Mouse (Mus musculus): ENCODE measurements at regions not wholly inside any gene's neighbourhood (a gene's known extent, or its start where the extent isn't known, plus 50 kb on each side); places are given as distances from the start of the nearest gene placed in this dataset.

DNA sequence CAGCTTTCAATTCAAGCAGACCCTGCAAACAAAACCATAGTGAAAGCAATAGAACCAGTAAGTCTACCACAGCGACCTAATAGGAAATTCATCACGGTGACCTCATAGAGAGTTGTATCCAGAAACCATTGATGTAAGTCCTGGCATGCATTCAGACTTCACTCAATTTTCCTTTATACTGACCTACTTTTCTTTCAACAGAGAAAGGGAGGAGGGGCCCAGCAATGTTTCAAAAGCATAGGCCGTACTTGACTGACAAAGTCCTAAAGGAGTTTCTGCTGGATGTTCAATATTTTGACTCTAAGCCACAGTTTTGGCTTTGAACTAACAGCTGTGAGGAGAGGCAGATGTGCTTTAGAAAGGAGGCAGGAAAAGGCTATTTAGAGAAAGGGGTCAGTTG lies 88.4 kb downstream of the AI593442 start:
- H3K4me2 ChIP-seq (ENCODE audit: low read depth, low read length): no peak overlapping the region
- WGBS: 74% methylated on average over 3 of the region's 3 CpGs
- no peak overlapping the region for H3K9ac ChIP-seq (ENCODE audit: low read length)
- no peaks in the 10 kb centered on the region for H3K27me3 ChIP-seq (ENCODE audit: control insufficient read depth, insufficient read depth, low read depth, low read length)
- H3K4me3 ChIP-seq (ENCODE audit: low read length): no peak overlapping the region
- H3K9me3 ChIP-seq (ENCODE audit: control insufficient read depth, low read length): no peaks in the 10 kb centered on the region
- no peak overlapping the region for H3K27ac ChIP-seq (ENCODE audit: low read length)
- H3K4me1 ChIP-seq (replicated peaks; ENCODE audit: control insufficient read depth, insufficient read depth, low read length): no peaks in the 10 kb centered on the region
- no peaks in the 10 kb centered on the region for H3K36me3 ChIP-seq (ENCODE audit: control insufficient read depth, insufficient read depth, low read length)
- no peak for ATAC-seq (ENCODE audit: low read depth)

DNA sequence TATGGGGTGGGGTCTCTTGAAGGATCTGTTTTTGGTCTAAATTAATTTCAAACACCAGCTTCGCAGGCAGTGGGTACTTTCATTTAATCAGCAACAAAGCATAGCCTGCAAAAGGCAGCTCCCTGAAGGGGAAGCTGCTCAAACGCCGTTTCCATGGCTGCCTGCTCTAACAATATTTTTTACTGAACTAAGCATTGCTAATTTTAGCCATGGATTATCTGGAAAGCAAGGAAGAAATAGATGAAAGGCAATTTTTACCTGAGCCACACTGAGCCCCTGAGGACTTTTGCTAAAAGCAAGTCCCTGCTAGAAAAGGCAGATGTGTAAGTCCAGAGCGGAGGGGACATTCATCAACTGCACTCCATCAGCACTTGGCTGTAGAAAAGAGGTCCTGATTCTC lies 105.5 kb downstream of the AI593442 start:
- Histone ChIP-seq H3K36me3 (ENCODE audit: control insufficient read depth, insufficient read depth, low read length) (no peaks in the 10 kb centered on the region), H3K4me3 (ENCODE audit: low read length) (no peak overlapping the region), H3K9me3 (ENCODE audit: control insufficient read depth, low read length) (no peaks in the 10 kb centered on the region), H3K27ac (ENCODE audit: low read length) (no peak overlapping the region), H3K27me3 (ENCODE audit: control insufficient read depth, insufficient read depth, low read depth, low read length) (no peaks in the 10 kb centered on the region), H3K4me2 (ENCODE audit: low read depth, low read length) (no peak overlapping the region), H3K9ac (ENCODE audit: low read length) (no peak overlapping the region), H3K4me1 (replicated peaks; ENCODE audit: control insufficient read depth, insufficient read depth, low read length) (no peaks in the 10 kb centered on the region)
- 62% methylated on average over 4 of the region's 4 CpGs for WGBS
- ATAC-seq (ENCODE audit: low read depth): no peak

DNA sequence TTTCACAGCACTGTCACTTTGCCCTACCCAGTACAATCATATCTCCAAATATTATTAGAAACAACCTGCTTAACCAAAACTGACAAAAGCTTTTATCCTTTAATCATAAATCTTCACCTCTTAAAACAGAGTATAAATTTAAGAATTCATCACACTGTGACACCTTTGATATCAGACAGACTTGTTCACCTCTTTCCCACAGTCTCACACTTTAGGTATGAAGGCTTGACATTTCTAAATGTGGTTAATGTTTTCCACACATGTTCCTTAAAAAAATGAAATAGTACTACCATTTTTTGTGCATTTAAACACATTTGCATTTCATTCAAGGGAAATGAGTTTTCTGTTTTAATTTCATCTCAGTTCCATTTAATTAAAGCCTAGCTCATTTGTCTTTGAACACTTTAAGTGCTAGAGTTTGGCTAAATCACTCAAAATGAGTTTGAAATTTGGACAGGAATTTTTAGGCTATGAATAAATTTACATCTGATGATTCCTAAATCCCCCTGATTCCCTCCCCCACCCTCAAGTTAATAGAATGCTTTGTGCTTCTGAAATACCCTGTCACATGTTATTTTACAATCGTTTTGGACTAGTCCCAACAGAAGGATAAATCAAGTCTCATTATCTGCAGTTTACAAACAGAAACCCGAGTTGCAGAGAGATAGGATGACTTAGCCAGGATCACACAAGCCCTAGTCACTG lies 127.9 kb downstream of the AI593442 start:
- Histone ChIP-seq H3K9ac (ENCODE audit: low read length) (no peak overlapping the region), H3K9me3 (ENCODE audit: control insufficient read depth, low read length) (no peaks in the 10 kb centered on the region), H3K27ac (ENCODE audit: low read length) (no peak overlapping the region), H3K27me3 (ENCODE audit: control insufficient read depth, insufficient read depth, low read depth, low read length) (no peaks in the 10 kb centered on the region), H3K36me3 (ENCODE audit: control insufficient read depth, insufficient read depth, low read length) (no peaks in the 10 kb centered on the region), H3K4me1 (replicated peaks; ENCODE audit: control insufficient read depth, insufficient read depth, low read length) (no peaks in the 10 kb centered on the region), H3K4me2 (ENCODE audit: low read depth, low read length) (no peak overlapping the region), H3K4me3 (ENCODE audit: low read length) (no peak overlapping the region)
- no peak for ATAC-seq (ENCODE audit: low read depth)
- WGBS: 29% methylated on average over 2 of the region's 2 CpGs

DNA sequence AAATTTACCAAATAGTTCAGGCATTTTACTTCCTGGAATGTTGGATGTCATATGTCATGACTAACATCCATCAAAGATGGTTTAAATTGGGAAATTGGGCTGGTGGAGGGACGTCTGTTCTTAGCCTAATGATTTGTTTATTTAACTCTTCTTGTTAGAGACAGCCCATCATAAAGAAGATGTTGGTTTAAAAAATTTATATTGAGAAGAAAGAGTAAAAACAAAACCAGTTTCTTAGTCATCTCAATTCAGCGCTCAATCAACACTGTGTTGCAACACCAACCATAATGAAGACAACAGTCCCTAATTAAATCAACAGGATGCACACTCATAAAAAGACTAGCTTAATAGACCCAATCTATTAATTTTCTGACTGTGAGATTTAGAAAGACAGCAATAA lies 133.5 kb downstream of the AI593442 start:
- Histone ChIP-seq H3K4me3 (ENCODE audit: low read length) (no peak overlapping the region), H3K27me3 (ENCODE audit: control insufficient read depth, insufficient read depth, low read depth, low read length) (no peaks in the 10 kb centered on the region), H3K27ac (ENCODE audit: low read length) (no peak overlapping the region), H3K9ac (ENCODE audit: low read length) (no peak overlapping the region), H3K9me3 (ENCODE audit: control insufficient read depth, low read length) (no peaks in the 10 kb centered on the region), H3K4me2 (ENCODE audit: low read depth, low read length) (no peak overlapping the region), H3K36me3 (ENCODE audit: control insufficient read depth, insufficient read depth, low read length) (no peaks in the 10 kb centered on the region), H3K4me1 (replicated peaks; ENCODE audit: control insufficient read depth, insufficient read depth, low read length) (no peaks in the 10 kb centered on the region)
- ATAC-seq (ENCODE audit: low read depth): no peak
- 55% methylated on average over 2 of the region's 2 CpGs for WGBS

DNA sequence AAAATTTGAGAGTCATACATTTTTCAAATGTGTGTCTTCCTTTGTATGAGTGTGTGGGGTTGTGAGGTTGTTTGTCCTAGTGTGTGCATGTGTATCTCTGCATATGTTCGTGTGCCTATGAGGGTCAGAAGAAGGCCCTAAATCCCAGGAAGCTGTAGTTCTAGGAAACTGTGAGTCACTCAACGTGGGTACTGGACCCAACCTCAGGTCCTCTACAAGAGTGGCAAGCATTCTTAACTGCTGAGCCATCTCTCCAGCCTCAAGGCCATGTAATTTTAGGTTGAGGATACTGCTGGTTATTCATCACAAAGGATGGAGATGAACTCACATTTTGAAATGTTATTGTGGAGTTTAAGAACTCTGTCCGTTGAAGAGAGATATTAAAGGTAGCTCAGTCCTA lies 140.5 kb downstream of the AI593442 start:
- Histone ChIP-seq H3K9ac (ENCODE audit: low read length) (no peak overlapping the region), H3K9me3 (ENCODE audit: control insufficient read depth, low read length) (no peaks in the 10 kb centered on the region), H3K4me2 (ENCODE audit: low read depth, low read length) (no peak overlapping the region), H3K4me1 (replicated peaks; ENCODE audit: control insufficient read depth, insufficient read depth, low read length) (no peaks in the 10 kb centered on the region), H3K27me3 (ENCODE audit: control insufficient read depth, insufficient read depth, low read depth, low read length) (no peaks in the 10 kb centered on the region), H3K36me3 (ENCODE audit: control insufficient read depth, insufficient read depth, low read length) (no peaks in the 10 kb centered on the region), H3K27ac (ENCODE audit: low read length) (no peak overlapping the region), H3K4me3 (ENCODE audit: low read length) (no peak overlapping the region)
- ATAC-seq (ENCODE audit: low read depth): no peak
- WGBS: 75% methylated on average over 3 of the region's 3 CpGs

DNA sequence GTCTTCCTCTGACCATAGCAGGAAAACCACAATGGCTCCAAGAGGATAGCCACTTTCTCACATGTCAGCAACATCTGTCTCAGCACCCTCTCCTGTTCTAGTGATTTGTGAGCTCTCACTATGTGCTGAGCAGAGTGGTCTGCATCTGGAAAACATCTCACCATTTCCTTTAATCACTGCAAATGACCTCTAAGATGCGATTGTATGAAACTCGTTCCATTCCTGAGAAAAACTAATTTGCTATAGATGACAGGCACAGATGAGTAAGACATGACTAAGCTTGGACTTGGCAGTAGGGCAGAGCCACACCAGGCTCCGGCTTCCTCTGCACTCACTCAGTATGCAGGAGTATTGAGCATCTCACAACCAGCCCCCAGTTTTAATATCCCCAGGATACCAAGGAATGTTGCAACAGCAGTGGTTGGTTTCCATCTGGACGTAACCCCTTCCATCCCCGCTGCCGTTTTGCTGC lies 150.1 kb downstream of the AI593442 start:
- Histone ChIP-seq H3K36me3 (ENCODE audit: control insufficient read depth, insufficient read depth, low read length) (no peaks in the 10 kb centered on the region), H3K4me3 (ENCODE audit: low read length) (no peak overlapping the region), H3K4me1 (replicated peaks; ENCODE audit: control insufficient read depth, insufficient read depth, low read length) (no peaks in the 10 kb centered on the region), H3K27me3 (ENCODE audit: control insufficient read depth, insufficient read depth, low read depth, low read length) (no peaks in the 10 kb centered on the region), H3K9me3 (ENCODE audit: control insufficient read depth, low read length) (no peaks in the 10 kb centered on the region), H3K27ac (ENCODE audit: low read length) (no peak overlapping the region), H3K9ac (ENCODE audit: low read length) (no peak overlapping the region), H3K4me2 (ENCODE audit: low read depth, low read length) (no peak overlapping the region)
- ATAC-seq (ENCODE audit: low read depth): no peak
- WGBS: 75% methylated on average over 6 of the region's 6 CpGs

DNA sequence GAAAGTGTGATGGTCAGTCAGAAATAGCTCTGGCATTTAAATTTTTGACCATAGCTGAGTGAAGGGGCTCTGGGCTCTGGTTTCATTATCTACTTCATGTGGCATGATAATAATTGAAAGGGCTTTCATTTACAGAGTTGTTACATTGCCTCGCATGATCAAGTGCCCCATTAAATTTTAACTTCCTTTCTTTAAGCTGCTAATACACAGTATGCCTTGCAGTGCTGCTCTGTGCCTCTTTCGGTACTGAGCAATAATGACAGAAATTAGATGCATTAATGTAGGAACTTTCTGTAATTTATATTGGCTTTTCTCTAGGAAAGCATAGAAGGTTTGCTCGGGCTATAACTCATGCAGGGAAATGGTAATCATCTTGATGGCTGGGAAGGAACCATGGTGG lies 179.1 kb downstream of the AI593442 start:
- no peak for ATAC-seq (ENCODE audit: low read depth)
- no peak overlapping the region for H3K4me3 ChIP-seq (ENCODE audit: low read length)
- H3K9ac ChIP-seq (ENCODE audit: low read length): no peak overlapping the region
- no peaks in the 10 kb centered on the region for H3K4me1 ChIP-seq (replicated peaks; ENCODE audit: control insufficient read depth, insufficient read depth, low read length)
- no peaks in the 10 kb centered on the region for H3K27me3 ChIP-seq (ENCODE audit: control insufficient read depth, insufficient read depth, low read depth, low read length)
- no peaks in the 10 kb centered on the region for H3K36me3 ChIP-seq (ENCODE audit: control insufficient read depth, insufficient read depth, low read length)
- no peak overlapping the region for H3K4me2 ChIP-seq (ENCODE audit: low read depth, low read length)
- H3K27ac ChIP-seq (ENCODE audit: low read length): no peak overlapping the region
- H3K9me3 ChIP-seq (ENCODE audit: control insufficient read depth, low read length): peaks cover 6% of the 10 kb centered on the region
- 78% methylated on average over 3 of the region's 3 CpGs for WGBS

DNA sequence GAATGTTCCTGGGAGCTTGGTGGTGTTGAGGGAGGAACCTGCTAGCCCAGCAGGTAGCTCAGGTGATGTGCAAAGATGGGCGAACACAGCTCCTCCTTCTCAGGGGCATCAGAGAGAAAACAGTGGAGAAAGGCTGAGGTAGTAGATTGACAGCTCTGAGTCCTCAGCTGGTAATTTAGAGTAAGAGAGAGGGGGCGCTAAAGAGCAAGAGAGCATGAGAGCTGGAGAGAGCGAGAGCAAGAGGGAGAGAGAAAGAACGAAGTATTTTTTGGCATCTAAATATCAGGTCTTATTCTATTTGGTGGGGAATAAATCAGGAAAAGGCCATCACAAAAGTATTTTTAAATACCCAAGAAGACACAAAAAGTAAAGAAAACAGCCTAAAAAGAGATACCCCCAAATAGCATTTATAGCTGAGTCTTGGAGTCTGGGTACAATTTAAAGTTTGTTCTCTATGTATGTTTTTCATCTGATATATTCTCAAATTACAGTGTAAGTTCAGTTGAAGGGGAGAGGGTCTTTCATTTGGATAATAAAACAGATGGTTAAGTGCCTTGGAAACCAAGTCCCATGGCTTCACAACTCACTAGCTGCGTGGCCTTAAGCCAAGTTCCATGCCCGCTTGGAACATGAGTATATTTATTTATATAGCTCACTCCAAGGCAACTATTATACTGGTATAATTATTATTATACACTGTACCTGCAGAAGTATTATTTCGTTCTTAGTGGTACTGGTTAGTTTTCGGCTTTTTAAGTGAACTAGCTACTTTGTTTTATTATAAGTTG lies 183.9 kb downstream of the AI593442 start:
- Histone ChIP-seq H3K9me3 (ENCODE audit: control insufficient read depth, low read length) (no peaks in the 10 kb centered on the region), H3K27ac (ENCODE audit: low read length) (no peak overlapping the region), H3K4me1 (replicated peaks; ENCODE audit: control insufficient read depth, insufficient read depth, low read length) (no peaks in the 10 kb centered on the region), H3K27me3 (ENCODE audit: control insufficient read depth, insufficient read depth, low read depth, low read length) (no peaks in the 10 kb centered on the region), H3K36me3 (ENCODE audit: control insufficient read depth, insufficient read depth, low read length) (no peaks in the 10 kb centered on the region), H3K4me2 (ENCODE audit: low read depth, low read length) (no peak overlapping the region), H3K4me3 (ENCODE audit: low read length) (no peak overlapping the region), H3K9ac (ENCODE audit: low read length) (no peak overlapping the region)
- ATAC-seq (ENCODE audit: low read depth): no peak
- WGBS: 53% methylated on average over 8 of the region's 8 CpGs

DNA sequence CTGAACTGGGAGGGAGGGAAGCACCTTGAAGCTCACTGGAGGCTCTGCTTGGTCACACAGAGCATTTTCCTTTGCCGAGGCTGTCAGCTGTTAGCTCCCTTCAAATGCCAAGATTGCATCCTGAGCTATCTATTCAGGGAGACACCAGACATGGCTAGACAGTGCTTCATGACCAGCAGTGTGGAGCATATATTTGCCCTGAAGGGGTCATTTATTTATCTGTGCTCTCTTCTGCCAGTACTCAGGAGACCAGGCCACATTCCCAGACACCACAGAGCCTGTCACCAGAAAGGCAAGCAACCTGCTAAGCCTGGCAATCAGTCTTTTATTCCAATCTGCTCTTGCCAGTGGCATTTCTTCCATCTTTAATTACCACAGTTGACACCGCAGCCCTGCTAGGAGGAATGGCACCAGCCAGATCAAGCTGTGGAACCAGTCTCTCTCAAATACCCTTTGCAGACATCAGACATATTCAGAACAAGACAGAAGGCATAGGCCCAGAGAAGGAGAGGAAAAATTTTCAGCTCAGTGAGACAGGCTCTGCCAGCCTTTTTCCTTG lies 186.6 kb downstream of the AI593442 start:
- no peaks in the 10 kb centered on the region for H3K36me3 ChIP-seq (ENCODE audit: control insufficient read depth, insufficient read depth, low read length)
- H3K4me1 ChIP-seq (replicated peaks; ENCODE audit: control insufficient read depth, insufficient read depth, low read length): no peaks in the 10 kb centered on the region
- H3K4me2 ChIP-seq (ENCODE audit: low read depth, low read length): no peak overlapping the region
- ATAC-seq (ENCODE audit: low read depth): no peak
- WGBS: 44% methylated on average over 2 of the region's 2 CpGs
- H3K9ac ChIP-seq (ENCODE audit: low read length): no peak overlapping the region
- H3K27me3 ChIP-seq (ENCODE audit: control insufficient read depth, insufficient read depth, low read depth, low read length): no peaks in the 10 kb centered on the region
- H3K27ac ChIP-seq (ENCODE audit: low read length): no peak overlapping the region
- no peak overlapping the region for H3K4me3 ChIP-seq (ENCODE audit: low read length)
- H3K9me3 ChIP-seq (ENCODE audit: control insufficient read depth, low read length): no peaks in the 10 kb centered on the region
